Mouse (Mus musculus) ES-E14 (cell line): ENCODE results near the gene Polr2l. TPM values are rescaled to one million over a fixed set of nuclear protein-coding genes. Genes with fewer than 3 reads are reported as not detected.

Experiments
- DNase-seq: peaks from one replicate; pipeline ENCODE4 v3.0.0-alpha.2; 2013; ENCODE audit warnings: low read depth, low spot score
- H3K27ac ChIP-seq: 2 replicates; pipeline ENCODE4 v1.5.1; 2012; ENCODE audit warnings: low read depth, mild to moderate bottlenecking, low read length, moderate library complexity, mixed read lengths; ENCODE audit not compliant: poor library complexity, insufficient read depth, severe bottlenecking
- H3K36me3 ChIP-seq: 2 replicates; pipeline ENCODE4 v1.6.1; 2012; ENCODE audit warnings: mild to moderate bottlenecking, low read length, moderate library complexity, mixed read lengths; ENCODE audit not compliant: control insufficient read depth, poor library complexity, insufficient read depth, severe bottlenecking
- H3K4me1 ChIP-seq, 2 experiments: fragments of 150-350 bp in 1 of 2; sonication (generic) in 1 of 2; 2 replicates each; pipeline ENCODE4 v1.6.1; 2012; ENCODE audit warnings: low read length in 2 of 2, mild to moderate bottlenecking in 1 of 2, mixed read lengths in 1 of 2; ENCODE audit not compliant: control insufficient read depth in 2 of 2, insufficient read depth in 2 of 2, poor library complexity in 1 of 2
- H3K4me3 ChIP-seq, 2 experiments: fragments of 150-350 bp in 1 of 2; sonication (generic) in 1 of 2; 2 replicates each; pipeline ENCODE4 v1.5.1; 2012; ENCODE audit warnings: low read length in 2 of 2, low read depth in 1 of 2, mild to moderate bottlenecking in 1 of 2, mixed read lengths in 1 of 2; ENCODE audit not compliant: insufficient read depth in 1 of 2, poor library complexity in 1 of 2, severe bottlenecking in 1 of 2
- H3K9ac ChIP-seq: 2 replicates; pipeline ENCODE4 v1.6.1; 2012; ENCODE audit warnings: low read depth, mild to moderate bottlenecking, low read length, mixed read lengths; ENCODE audit not compliant: poor library complexity, insufficient read depth, severe bottlenecking
- H3K9me3 ChIP-seq: fragments of 150-350 bp; sonication (generic); 2 replicates; pipeline ENCODE4 v1.6.1; 2012; ENCODE audit warnings: low read depth, mild to moderate bottlenecking, low read length; ENCODE audit not compliant: control insufficient read depth, insufficient read depth
- CHD2 ChIP-seq: IDR thresholded peaks from 2 replicates; pipeline ENCODE4 v1.6.1; 2014; ENCODE audit warnings: mild to moderate bottlenecking, low read depth, low read length, inconsistent platforms
- HCFC1 ChIP-seq: IDR thresholded peaks from 2 replicates; pipeline ENCODE4 v1.6.1; 2012; ENCODE audit warnings: low read length, inconsistent platforms, borderline replicate concordance; ENCODE audit not compliant: insufficient read depth
- MAFK ChIP-seq: IDR thresholded peaks from 2 replicates; pipeline ENCODE4 v1.6.1; 2014; ENCODE audit warnings: mild to moderate bottlenecking, low read depth, low read length, inconsistent platforms; ENCODE audit not compliant: insufficient read depth
- ZC3H11A ChIP-seq: IDR thresholded peaks from 2 replicates; pipeline ENCODE4 v1.6.1; 2012; ENCODE audit warnings: low read depth, mild to moderate bottlenecking, inconsistent platforms, low read length, borderline replicate concordance
- ZNF384 ChIP-seq: IDR thresholded peaks from 2 replicates; pipeline ENCODE4 v1.6.1; 2012; ENCODE audit warnings: low read depth, low read length, inconsistent platforms
- in situ Hi-C, 2 experiments: fragments of 600-800 bp; cut with MboI; formaldehyde crosslinking; loops; one replicate each; pipeline ENCODE4 v1.15.1; 2025; ENCODE audit warnings: low sequenced_read_pairs in 2 of 2, inconsistent platforms in 1 of 2; ENCODE audit not compliant: unreplicated experiment in 2 of 2
- total RNA-seq: library from RNA; depleted of rRNA; stranded (reverse); fragments of 300-350 nt; gene quantifications from 2 replicates; pipeline ENCODE4 v1.2.3, GENCODE M21; 2012

Polr2l gene
- total RNA-seq, 1 experiment = 120 TPM

DNA sequence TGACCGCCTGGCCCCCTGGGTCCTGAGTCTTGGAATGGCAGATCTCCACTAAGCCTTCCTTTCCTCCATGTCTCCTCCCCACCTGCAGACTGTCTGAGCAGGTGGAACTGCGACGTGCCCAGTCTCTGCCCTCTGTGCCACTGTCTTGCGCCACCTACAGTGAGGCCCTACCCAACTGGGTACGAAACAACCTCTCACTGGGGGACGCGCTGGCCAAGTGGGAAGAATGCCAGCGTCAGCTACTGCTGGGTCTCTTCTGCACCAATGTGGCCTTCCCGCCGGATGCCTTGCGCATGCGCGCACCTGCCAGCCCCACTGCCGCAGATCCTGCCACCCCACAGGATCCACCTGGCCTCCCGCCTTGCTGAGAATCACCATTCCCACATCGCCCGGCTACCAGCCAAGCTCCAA is 15.6 kb downstream of the Polr2l start:
- no peak overlapping the region for H3K27ac ChIP-seq
- H3K4me3 ChIP-seq = peak overlapping the region; percentile 47 to 66
- H3K9ac ChIP-seq = peak overlapping the region; percentile 56; the same call in 1 of the 2 replicates
- H3K36me3 ChIP-seq = no peaks in the 10 kb centered on the region
- H3K9me3 ChIP-seq = no peaks in the 10 kb centered on the region
- no peak for TF ChIP-seq HCFC1
- TF ChIP-seq MAFK = no peak
- no peak for DNase-seq
- H3K4me1 ChIP-seq = peaks cover 2 to 34% of the 10 kb centered on the region in 2 experiments; a peak in 3 of 4 replicates
- in situ Hi-C loops = no loop called here

DNA sequence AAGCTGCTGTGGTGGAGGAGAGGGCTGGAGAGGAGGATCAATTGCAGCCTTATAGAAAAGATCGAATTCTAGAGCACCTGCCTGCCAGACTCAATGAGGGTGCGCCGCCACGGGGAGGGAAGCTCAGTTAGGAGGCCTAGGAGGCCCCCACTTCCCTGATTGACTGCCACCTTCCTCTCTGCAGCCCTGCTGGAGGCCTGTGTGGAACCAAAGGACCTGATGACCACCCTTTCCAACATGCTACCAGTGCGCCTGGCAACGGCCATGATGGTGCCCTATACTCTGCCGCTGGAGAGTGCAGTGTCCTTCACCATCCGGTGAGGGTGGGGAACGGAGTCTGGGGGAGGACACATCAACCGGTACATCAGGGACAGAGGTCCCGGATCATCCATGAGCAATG is 16.3 kb downstream of the Polr2l start:
- H3K36me3 ChIP-seq = no peaks in the 10 kb centered on the region
- H3K4me1 ChIP-seq = peaks cover 2 to 31% of the 10 kb centered on the region in 2 experiments; a peak in 3 of 4 replicates
- H3K4me3 ChIP-seq = no peak overlapping the region
- TF ChIP-seq ZC3H11A = no peak
- TF ChIP-seq HCFC1 = no peak
- no peak for TF ChIP-seq MAFK
- no peak for TF ChIP-seq CHD2
- TF ChIP-seq ZNF384 = no peak
- in situ Hi-C loops = no loop called here
- no peaks in the 10 kb centered on the region for H3K9me3 ChIP-seq
- H3K9ac ChIP-seq = no peak overlapping the region
- DNase-seq = no peak
- no peak overlapping the region for H3K27ac ChIP-seq

DNA sequence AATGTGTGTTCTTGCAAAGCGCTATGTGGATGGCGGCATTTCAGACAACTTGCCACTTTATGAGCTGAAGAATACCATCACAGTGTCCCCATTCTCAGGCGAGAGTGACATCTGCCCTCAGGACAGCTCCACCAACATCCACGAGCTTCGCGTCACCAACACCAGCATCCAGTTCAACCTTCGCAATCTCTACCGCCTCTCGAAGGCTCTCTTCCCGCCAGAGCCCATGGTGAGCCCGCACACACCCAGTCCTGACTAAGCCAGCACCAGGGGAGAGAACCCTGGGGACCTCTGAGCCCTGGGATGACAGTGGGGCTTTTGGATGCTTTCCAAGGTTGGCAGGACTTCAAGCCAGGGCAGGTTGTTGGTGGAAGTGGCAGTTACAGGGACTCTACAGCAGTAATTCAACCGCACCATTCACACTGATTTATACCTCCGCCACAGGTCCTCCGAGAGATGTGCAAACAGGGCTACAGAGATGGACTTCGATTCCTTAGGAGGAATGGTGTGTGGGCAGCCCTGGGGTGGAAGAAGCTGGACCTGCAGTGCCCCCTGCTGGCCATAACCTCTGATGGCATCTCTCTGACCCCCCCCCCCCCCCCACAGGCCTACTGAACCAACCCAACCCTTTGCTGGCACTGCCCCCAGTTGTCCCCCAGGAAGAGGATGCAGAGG is 16.8 kb downstream of the Polr2l start:
- TF ChIP-seq ZNF384 = no peak
- no peak for TF ChIP-seq ZC3H11A
- no peak for TF ChIP-seq HCFC1
- no peak for TF ChIP-seq MAFK
- TF ChIP-seq CHD2 = no peak
- Histone ChIP-seq H3K4me3 (no peak overlapping the region), H3K9me3 (no peaks in the 10 kb centered on the region), H3K4me1 (peaks cover 2 to 31% of the 10 kb centered on the region in 2 experiments; a peak in 3 of 4 replicates), H3K36me3 (no peaks in the 10 kb centered on the region), H3K9ac (no peak overlapping the region), H3K27ac (no peak overlapping the region)
- DNase-seq = no peak
- in situ Hi-C loops = no loop called here

- Histone ChIP-seq H3K9ac (no peak overlapping the region), H3K27ac (no peak overlapping the region), H3K9me3 (no peaks in the 10 kb centered on the region), H3K36me3 (no peaks in the 10 kb centered on the region), H3K4me3 (no peak overlapping the region), H3K4me1 (peaks cover 1 to 29% of the 10 kb centered on the region in 2 experiments; a peak in 3 of 4 replicates)
- no peak for DNase-seq
- in situ Hi-C loops = no loop called here
- TF ChIP-seq CHD2 (no peak), MAFK (no peak), HCFC1 (no peak), ZC3H11A (no peak)
These were observed 17.7 kb downstream of the Polr2l start for GRCm38 (mm10) chr7:141457236-141457635.

- no peak for DNase-seq
- Histone ChIP-seq H3K27ac (no peak overlapping the region), H3K36me3 (peaks cover 4% of the 10 kb centered on the region), H3K4me3 (no peak overlapping the region), H3K4me1 (peaks cover 0 to 27% of the 10 kb centered on the region in 2 experiments; a peak in 3 of 4 replicates), H3K9ac (no peak overlapping the region), H3K9me3 (no peaks in the 10 kb centered on the region)
- TF ChIP-seq ZNF384 = no peak
- TF ChIP-seq MAFK = no peak
- TF ChIP-seq ZC3H11A = no peak
- TF ChIP-seq HCFC1 = no peak
- TF ChIP-seq CHD2 = no peak
- in situ Hi-C loops = no loop called here
These were observed 18.2 kb downstream of the Polr2l start for GRCm38 (mm10) chr7:141456739-141457138.
